Mouse (Mus musculus) brain, embryonic 14.5 days (tissue): ENCODE measurements around the gene Gys1.

Source experiments
- CTCF ChIP-seq: fragments of 200-500 bp; IDR thresholded peaks from 2 replicates; pipeline ENCODE4 v1.5.1; 2012; ENCODE audit warnings: inconsistent platforms, mild to moderate bottlenecking, moderate library complexity, borderline replicate concordance; ENCODE audit not compliant: insufficient read depth, insufficient read length; ENCODE audit errors: extremely low read depth
- POLR2A ChIP-seq: fragments of 200-500 bp; IDR thresholded peaks from 2 replicates; pipeline ENCODE4 v1.6.1; 2012; ENCODE audit warnings: mild to moderate bottlenecking, inconsistent platforms, borderline replicate concordance; ENCODE audit not compliant: poor library complexity, insufficient read depth, insufficient read length, severe bottlenecking; ENCODE audit errors: extremely low read depth

GRCm38 (mm10) chr7:45465549-45465948 is 30.9 kb downstream of the Gys1 start:
- TF ChIP-seq POLR2A, result no peak
- no peak for TF ChIP-seq CTCF
